Comparison of ENCODE assay signal across 9 mouse cellular contexts in the genomic region with DNA sequence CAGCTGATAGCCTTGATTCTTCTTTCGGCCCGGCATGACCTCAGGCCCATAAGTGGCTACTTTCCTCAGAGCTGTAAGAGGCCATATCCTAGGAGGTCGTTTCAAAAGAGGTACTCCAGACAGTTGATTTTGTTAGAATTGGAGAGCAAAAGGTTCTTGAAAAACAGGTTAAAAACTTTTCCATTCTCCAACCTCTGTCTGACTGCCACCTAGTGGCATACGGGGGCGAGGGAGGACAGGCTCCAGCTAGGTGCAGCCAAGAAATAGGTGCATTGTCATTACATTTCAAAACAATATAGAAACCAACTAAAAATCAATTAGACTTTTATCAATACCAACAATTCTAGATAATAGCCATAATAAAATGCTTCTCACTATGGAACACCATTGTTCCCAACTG.
DNase-seq lines count a peak whose midpoint lies in the region; ATAC-seq and TF ChIP-seq lines count a peak whose summit lies in the region.
"Had no signal": no experiment of that assay in that cellular context is flagged by ENCODE, and none has a peak within 500 bp of the region (broad histone marks: within the 10 kb centered on the region; RNA-seq: fewer than 3 reads in every experiment).

No protein-coding gene starts in this region.

- no peak for ATAC-seq in liver, postnatal 0 days
- no peak for ATAC-seq in cerebellum, adult (ENCODE audit: insufficient number of reproducible peaks, low FRiP score, low TSS enrichment)

- peak; percentile 54 for TF ChIP-seq CTCF in ES-Bruce4 (IDR thresholded peaks at IDR 0.05; ENCODE audit: low read depth, low read length)
- TF ChIP-seq CTCF in liver, postnatal 0 days (IDR thresholded peaks at IDR 0.05; ENCODE audit: low read depth) = peak; percentile 27; the same call in 1 of the 2 replicates

- H3K4me1 ChIP-seq in ES-Bruce4 (ENCODE audit: control insufficient read depth, insufficient read depth, low read length) = no peaks in the 10 kb centered on the region
- H3K4me1 ChIP-seq in liver, postnatal 0 days (ENCODE audit: insufficient read depth) = no peaks in the 10 kb centered on the region

- peak; percentile 4 for DNase-seq in embryo, embryonic 10 days (ENCODE audit: low spot score)
- no peak for DNase-seq in embryo, embryonic 9.5 days (ENCODE audit: extremely low spot score)
- peak; percentile 6 to 7 for DNase-seq in left cerebral cortex, adult 18-20 months (ENCODE audit: low spot score in 2 of 2)
- no peak for DNase-seq in left cerebral cortex, adult 11 months (ENCODE audit: low spot score)
- no peak for DNase-seq in liver, postnatal 0 days
- DNase-seq in frontal cortex, postnatal 10 days (ENCODE audit: low spot score in 2 of 2) = no peak
- DNase-seq: cerebellum, adult 9-10 months had no signal

- no peak overlapping the region for H3K9ac ChIP-seq in ES-Bruce4 (ENCODE audit: low read depth, poor library complexity, severe bottlenecking)
- H3K9ac ChIP-seq in liver, postnatal 0 days (replicated peaks) = no peak overlapping the region

- no peaks in the 10 kb centered on the region for H3K9me3 ChIP-seq in ES-Bruce4 (replicated peaks; ENCODE audit: control insufficient read depth, insufficient read depth, low read length, poor library complexity, severe bottlenecking)
- no peaks in the 10 kb centered on the region for H3K9me3 ChIP-seq in liver, postnatal 0 days (ENCODE audit: low read length)

- no peak overlapping the region for H3K27ac ChIP-seq in ES-Bruce4 (ENCODE audit: insufficient read depth, low read length)
- H3K27ac ChIP-seq in liver, postnatal 0 days (ENCODE audit: low read depth) = no peak overlapping the region

- no peaks in the 10 kb centered on the region for H3K36me3 ChIP-seq in ES-Bruce4 (ENCODE audit: control insufficient read depth, insufficient read depth, low read length, poor library complexity, severe bottlenecking)
- no peaks in the 10 kb centered on the region for H3K36me3 ChIP-seq in liver, postnatal 0 days (replicated peaks; ENCODE audit: insufficient read depth, low read length)

- no peaks in the 10 kb centered on the region for H3K27me3 ChIP-seq in ES-Bruce4 (ENCODE audit: control insufficient read depth, insufficient read depth, low read length, poor library complexity, severe bottlenecking)
- peaks cover 2% of the 10 kb centered on the region; the same call in 1 of the 2 replicates for H3K27me3 ChIP-seq in liver, postnatal 0 days (ENCODE audit: insufficient read depth, low read length)

- no peak for TF ChIP-seq POLR2A in ES-Bruce4 (IDR thresholded peaks at IDR 0.05; ENCODE audit: insufficient read depth, low read length)

- H3K4me2 ChIP-seq in liver, postnatal 0 days (ENCODE audit: low read depth, low read length) = no peak overlapping the region

- 45% methylated on average over 5 of the region's 5 CpGs for WGBS in liver, postnatal 0 days (ENCODE audit: insufficient replicate concordance)

- H3K4me3 ChIP-seq in ES-Bruce4 (ENCODE audit: low read depth, low read length) = no peak overlapping the region
- no peak overlapping the region for H3K4me3 ChIP-seq in liver, postnatal 0 days (ENCODE audit: low read depth, low read length)

- TF ChIP-seq EP300 in ES-Bruce4 (IDR thresholded peaks at IDR 0.05; ENCODE audit: insufficient read depth, low read depth, low read length) = no peak
- no peak for TF ChIP-seq EP300 in liver, postnatal 0 days (IDR thresholded peaks at IDR 0.05; ENCODE audit: low read depth)

Comparison
In these comparisons a context has a peak if more than half of its experiments do, and no peak if none do; other contexts are left out.
1. DNase-seq: peak in embryo, embryonic 10 days (single experiment) and left cerebral cortex, adult 18-20 months (2 of 2); none in embryo, embryonic 9.5 days (single experiment), left cerebral cortex, adult 11 months (single experiment), liver, postnatal 0 days (single experiment) and frontal cortex, postnatal 10 days (0 of 2).